Mouse (Mus musculus): ENCODE data around the gene Ccer2.

The Ccer2 gene

DNA sequence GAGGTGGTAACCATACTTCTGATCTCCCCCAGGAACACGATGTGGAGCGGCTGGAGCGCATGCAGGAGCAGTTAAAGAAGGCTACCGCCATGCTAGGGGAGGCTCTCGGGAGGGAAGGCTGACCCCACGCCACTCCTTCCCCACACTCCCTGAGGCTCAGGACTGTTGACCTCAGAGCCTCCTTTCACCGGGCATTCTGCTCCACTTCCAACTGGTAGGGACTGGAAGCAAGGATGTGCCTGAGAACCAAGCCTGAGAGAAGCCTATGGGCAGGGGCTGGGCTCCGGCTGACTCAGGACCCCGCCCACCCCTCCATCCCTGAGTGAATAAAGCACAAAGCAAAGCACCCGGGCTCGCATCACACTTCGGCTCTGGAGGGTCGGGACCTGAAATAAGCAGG lies 2.6 kb downstream of the Ccer2 start:
- DNase-seq = no peak

DNA sequence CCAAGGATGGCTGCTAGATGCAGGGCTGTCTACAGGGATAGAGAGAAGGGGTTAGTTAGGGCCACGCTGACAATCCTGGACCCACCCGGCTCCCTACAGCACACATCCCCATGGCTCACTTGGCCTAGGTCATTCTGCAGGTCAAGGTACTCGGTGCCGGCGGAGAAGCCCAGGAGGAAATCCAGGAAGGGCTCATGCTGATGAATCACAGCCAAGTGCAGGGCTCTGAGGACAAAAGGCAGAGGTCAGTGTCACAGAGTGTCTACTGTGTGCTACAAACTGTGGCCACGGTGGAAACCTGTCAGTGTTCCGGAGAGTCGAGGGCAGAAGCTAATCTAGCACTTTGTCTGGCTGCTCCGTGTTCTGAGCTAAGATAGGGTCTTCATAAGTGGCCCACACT lies 5.9 kb downstream of the Ccer2 start:
- no peak for DNase-seq

DNA sequence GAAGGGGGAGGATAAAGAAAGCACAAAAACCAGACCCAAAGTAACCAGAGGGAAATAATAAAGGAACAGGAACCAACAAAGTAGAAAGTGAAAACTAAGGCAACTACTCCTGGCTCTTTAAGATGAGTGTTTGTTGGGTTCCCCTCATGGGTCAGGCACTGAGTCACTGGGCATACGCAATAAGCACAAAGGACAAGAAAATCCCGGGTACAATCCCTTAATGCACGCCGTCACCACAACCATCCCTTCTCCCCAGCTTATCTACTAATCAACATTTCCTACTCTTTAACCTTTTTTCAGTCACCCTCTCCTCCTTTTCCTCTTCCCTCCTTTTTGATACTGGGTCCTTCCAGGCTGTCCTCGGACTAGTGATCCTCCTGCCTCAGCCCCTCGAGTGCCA lies 9.2 kb downstream of the Ccer2 start:
- peak; percentile 14 for DNase-seq

DNA sequence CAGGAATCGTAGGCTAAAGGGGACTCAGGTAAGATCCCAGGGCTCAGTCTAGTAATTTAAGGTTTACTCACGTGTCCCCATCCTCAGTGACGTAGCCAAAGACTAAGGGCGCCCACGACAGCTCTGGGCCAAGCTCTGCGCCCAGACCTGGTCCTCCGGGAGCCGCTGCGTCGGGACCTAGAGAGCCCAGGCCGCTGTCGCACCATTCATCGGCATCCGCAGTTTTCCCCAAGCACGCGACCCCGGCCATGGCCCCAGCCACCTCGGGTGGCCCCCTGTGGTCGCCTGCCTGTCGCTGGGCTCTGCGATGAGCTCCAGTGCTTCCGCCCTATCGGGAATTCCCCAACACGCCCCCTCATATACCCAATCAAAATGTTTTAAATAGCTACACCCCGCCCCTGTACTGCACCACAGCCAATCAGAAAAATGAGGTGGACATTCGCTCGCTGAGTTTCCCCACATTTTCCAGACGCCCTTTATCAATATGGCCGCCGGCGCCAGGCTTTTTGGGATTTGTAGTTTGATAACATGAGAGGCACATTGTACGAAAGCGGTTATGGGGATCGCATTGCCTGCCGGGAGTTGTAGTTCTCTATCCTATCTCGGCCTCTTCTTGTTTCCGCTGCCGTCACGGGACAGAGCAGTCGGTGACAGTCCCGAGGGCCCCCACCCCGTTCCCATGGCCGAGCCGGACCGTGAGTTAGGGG lies 10.4 kb downstream of the Ccer2 start, which contains the start of gene Sirt2:
TSS of gene Sirt2 (plus strand) at position 563 of the 707 bp plus-strand sequence.
- DNase-seq = peak; percentile 100

DNA sequence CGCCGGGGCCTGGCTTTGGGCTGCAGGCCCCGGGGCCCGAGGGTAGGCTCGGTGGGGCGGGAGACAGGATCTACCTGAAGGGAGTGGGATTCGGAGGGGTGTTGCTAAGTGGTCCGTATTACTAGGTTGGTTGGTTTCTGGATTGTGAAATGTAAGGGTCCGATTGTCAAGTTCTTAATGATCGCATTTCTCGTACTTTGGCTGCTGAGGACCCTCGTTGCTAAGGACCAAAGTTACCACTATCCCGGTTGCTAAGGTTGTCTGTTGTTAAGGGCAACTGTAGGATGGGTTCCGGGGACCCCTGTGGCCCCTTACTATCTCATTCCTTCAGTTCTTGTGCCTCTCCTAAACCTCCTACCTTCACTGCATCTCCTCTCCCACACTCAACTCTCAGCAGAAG lies 10.9 kb downstream of the Ccer2 start:
- DNase-seq = no peak

- DNase-seq = no peak
These were observed 11.5 kb downstream of the Ccer2 start, which contains the start of gene Nfkbib for GRCm38 (mm10) chr7:28767462-28767965. Gene Nfkbib (minus strand): TSS chr7:28767512.

- DNase-seq = no peak
These were observed 13.5 kb downstream of the Ccer2 start for GRCm38 (mm10) chr7:28769414-28769958.

GRCm38 (mm10) chr7:28770309-28770708 lies 14.3 kb downstream of the Ccer2 start:
- DNase-seq = no peak

DNA sequence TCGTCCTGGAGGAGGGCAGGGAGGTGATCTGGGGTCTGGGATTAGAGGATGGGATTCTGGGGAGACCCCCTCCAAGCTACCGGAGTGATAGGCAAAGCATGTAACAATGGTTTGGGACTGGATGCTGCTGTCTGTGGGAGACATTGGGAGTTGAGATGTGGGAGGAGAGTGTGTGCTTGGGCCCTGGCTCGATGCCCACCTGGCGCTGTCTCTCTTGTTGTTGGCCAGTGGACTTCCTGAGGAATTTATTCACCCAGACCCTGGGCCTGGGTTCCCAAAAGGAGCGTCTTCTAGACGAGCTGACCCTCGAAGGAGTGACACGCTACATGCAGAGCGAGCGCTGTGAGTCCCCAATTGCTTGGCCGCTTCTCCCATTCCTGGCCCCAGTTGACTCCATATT lies 15.9 kb downstream of the Ccer2 start:
- no peak for DNase-seq

GRCm38 (mm10) chr7:28773163-28773562 lies 17.2 kb downstream of the Ccer2 start:
- DNase-seq = no peak

DNA sequence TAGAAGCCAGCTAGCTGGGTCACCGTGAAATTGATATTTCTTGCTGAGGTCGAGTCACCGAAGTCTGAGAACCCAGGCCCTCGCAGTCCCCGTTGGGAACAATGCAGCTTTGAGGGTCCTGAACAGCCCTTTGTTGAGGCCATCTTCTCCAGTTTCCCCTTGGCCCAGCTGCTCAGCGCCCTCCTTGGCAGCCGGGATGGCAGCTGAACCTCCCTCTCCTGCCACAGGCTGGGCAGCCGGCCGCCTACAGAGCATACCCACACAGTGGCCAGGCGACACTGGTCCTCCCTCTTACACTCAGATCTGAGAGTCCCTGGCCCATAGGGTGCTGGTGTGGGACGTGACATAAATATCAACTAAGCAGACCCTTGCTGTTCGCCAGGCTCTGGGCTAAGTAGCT lies 18.2 kb downstream of the Ccer2 start:
- DNase-seq = no peak

GRCm38 (mm10) chr7:28775129-28775528 lies 19.2 kb downstream of the Ccer2 start:
- DNase-seq = no peak

- no peak for DNase-seq
These were observed 22.9 kb downstream of the Ccer2 start for GRCm38 (mm10) chr7:28778825-28779224.

DNA sequence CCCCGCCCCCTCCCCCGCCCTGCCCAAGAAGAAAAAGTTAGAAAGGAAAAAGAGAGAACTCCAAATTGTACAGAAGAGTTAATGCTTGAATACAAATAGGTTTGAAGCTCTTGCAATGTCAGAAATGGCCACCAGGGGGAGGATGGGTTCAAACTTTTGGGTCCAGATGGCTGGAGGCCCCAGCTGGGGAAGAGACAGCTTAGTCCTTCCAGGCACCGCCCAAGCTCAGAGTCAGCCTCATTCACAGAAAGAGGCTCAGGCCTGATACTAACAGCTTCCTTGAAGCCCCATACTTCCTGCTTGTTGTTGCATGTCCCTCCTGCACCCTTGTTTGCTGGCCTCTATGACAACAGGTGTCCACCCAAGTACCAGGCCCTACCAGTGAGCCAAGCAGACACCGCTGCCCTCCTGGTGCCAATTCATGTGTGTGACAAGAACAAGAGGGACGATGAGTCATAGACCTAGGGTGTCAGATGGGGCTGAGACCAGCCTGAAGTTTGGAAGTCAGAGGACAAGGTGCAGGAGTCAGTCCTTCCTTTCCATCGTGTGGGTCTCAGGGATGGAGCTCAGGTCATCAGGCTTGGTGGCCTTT lies 24.2 kb downstream of the Ccer2 start:
- DNase-seq = peak; percentile 95

GRCm38 (mm10) chr7:28780857-28781256 lies 24.9 kb downstream of the Ccer2 start:
- peak; percentile 28 for DNase-seq

- peak; percentile 58 for DNase-seq
These were observed 25.3 kb downstream of the Ccer2 start for GRCm38 (mm10) chr7:28781261-28781663.

DNA sequence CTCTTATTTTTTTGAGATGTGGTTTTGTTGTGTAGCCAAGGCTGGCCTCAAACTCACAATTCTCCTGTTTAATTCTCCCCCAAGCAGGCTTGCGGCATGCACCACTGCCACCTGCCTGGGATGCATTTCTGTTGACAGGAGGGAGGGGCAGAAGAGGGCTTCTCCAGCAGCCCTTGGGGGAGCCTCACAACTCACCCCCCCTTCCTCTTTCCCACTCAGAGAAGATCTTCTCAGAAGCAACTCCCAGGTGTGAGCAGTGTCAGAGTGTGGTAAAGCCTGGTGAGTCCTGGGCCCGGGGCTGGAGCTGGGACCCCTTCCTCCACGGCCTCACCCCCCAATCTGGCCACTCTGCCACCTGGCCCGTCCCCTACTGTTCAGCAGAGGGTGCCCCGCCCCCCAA lies 29.2 kb downstream of the Ccer2 start:
- DNase-seq = no peak

- no peak for DNase-seq
These were observed 31.9 kb downstream of the Ccer2 start for GRCm38 (mm10) chr7:28787884-28788283.

GRCm38 (mm10) chr7:28788307-28789195 lies 32.6 kb downstream of the Ccer2 start, which contains the start of gene Rinl:
Gene Rinl (plus strand): TSS chr7:28788969.
- DNase-seq = peak; percentile 68

DNA sequence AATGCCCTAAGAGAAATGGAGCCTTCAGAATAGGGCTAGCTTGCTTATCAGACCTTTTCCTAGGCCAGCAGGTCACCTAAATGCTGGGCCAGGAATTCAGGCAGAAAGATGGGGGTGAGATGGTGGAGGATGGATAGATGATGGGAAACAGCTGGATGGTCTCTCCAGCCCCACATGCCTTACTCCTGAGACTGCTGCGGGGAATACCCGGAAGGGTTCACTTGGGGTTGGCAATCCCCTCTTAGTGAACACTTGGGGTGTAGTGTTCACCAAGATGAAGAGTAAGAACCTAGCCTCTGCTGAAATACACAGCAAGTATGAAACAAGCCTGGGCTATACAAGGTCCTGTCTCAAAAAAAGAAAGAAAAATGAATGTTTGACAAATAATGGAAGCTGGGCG lies 33.3 kb downstream of the Ccer2 start:
- DNase-seq = no peak

DNA sequence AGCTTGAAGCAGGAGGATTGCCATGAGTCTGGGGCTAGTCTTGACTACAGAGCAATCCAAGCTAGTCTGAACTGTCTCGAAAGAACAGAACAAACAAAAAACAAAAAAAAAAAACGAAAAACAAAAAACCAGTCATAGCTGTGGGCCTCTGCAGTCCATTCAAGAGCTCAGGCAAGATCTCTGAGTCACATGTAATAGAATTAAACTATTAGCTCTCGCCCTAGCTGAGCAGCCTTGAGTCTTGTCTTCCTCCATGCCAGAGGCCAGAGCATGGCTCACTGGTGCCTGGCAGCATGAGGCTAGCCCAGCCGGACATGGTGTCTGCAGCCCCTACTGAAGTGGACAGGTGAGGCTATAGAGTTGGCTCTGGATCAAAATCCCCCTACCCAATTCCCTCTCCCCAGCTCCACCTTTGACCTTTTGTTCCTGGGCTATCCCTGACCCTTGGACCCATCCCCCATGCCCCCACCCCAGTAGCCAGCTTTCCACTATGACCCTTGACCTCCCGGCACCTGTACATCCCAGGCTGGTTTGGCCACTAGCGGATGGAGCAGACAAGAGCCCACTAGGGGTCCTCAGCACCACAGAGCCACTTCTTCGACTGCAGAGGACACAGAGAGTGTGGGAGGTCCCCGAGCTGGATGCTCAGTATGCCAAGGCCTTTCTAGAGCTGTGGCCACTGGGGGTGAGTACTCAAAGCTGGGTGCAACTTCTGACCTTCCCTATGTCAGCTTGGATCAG lies 34.3 kb downstream of the Ccer2 start:
- DNase-seq = no peak

DNA sequence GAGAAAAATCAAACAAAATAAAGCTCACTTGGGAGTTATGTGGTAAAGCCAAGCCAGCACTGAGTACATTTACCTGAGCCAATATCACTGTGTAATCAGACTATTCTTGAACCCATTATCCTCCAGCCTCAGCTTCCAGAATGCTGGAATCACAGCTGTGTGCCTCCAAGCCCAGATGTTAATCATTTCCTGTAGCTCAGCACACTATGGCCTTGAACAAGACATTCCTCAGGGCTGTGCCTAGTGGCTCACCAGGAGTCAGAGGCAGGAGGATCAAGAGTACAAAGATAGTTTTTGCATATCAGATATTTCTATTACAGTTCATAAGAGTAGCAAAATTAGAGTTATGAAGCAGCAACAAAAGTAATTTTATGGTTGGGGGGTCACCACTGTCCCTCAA lies 35.7 kb downstream of the Ccer2 start:
- DNase-seq = no peak
